Mouse (Mus musculus): ENCODE results near the gene Cx3cr1. TPM values are rescaled to one million over a fixed set of nuclear protein-coding genes. Genes with fewer than 3 reads are reported as not detected.
A peak's percentile ranks its signal among the peaks of the same experiment; 100 is the strongest.

Cx3cr1 gene
- polyA plus RNA-seq, 1 experiment from 2014 or later: 9.2 TPM

DNA sequence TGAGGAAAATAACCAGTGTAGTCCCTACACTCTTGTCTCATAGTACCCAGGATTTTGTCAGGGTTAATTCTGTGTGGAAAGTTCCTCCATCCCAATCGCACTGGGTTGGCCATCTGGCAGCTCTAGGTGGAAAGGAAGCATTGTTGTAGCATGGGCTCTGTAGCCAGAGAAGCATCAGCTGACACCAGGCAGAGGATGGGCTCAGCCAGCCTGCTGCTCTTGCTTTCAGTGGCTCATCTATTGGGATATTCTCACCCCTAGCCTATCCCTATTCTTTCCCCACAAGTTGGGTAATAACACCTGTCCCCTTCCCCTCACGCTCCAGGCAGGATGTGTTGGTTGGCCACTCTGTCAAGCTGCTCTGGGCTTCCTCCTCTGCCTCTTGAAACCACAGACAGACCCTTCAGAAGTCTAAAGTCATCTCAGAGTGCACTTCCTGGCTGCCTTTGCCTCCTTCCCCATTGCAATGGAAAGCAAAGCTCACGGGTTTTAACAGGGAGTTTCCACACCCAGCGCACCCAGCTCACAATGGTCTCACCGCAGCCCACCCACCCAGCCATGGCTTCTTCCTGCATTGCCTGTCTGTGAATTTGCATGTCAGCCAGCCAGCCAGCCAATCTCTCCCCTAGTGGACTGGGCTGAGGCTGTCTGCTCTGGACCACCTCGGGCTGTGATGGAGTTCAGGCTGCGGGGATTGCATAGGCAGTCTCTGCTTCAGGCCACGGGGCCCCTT, 15.0 kb downstream of the Cx3cr1 start:
- 45% methylated on average over 8 of the region's 8 CpGs for WGBS
- Histone ChIP-seq H3K9ac (no peak overlapping the region), H3K9me3 (no peaks in the 10 kb centered on the region), H3K4me2 (no peak overlapping the region), H3K27me3 (no peaks in the 10 kb centered on the region), H3K36me3 (no peaks in the 10 kb centered on the region), H3K4me3 (no peak overlapping the region), H3K4me1 (no peaks in the 10 kb centered on the region), H3K27ac (no peak overlapping the region)
- ATAC-seq (ENCODE audit: borderline replicate concordance, extremely low read depth, low FRiP score, low TSS enrichment): no peak

DNA sequence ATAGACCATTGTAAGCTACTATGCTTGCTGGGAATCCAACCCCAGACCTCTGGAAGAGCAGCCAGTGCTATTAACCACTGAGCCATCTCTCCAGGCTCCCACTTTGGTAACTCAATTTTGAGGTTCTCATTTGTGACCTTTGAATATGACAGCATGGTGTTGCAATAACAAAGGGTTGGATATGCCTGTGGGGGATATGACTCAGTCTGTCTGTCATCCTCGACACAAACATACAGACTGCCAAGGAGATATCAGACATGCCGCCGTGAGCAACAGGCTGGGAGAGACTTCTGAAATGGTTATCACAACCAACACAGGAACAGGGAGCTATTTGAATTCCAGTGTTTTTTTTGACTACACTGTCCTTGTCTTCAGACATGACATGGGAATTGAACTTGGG, 20.3 kb downstream of the Cx3cr1 start:
- no peak for ATAC-seq (ENCODE audit: borderline replicate concordance, extremely low read depth, low FRiP score, low TSS enrichment)
- H3K9me3 ChIP-seq: no peaks in the 10 kb centered on the region
- H3K36me3 ChIP-seq: no peaks in the 10 kb centered on the region
- H3K27ac ChIP-seq: no peak overlapping the region
- H3K4me1 ChIP-seq: no peaks in the 10 kb centered on the region
- no peaks in the 10 kb centered on the region for H3K27me3 ChIP-seq
- no peak overlapping the region for H3K4me3 ChIP-seq
- H3K9ac ChIP-seq: no peak overlapping the region
- 51% methylated on average over 3 of the region's 3 CpGs for WGBS
- H3K4me2 ChIP-seq: no peak overlapping the region

DNA sequence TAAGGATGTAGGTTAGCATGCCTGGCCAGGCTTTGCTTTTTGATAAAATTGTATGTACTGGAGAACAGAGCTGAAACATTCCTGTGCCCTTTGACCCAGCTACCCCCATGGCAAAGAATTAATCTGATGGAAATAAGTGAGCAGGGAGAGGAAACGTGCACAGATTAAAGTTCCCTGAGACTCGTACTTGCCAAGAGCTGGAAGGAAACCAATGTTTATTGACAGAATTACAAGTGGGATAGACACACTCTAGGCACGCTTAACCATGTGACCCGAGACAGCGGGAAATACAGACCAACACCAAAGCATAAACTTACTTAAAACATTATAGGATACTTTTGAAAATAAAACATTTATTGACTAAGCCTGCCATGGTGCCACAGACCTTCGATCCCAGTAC, 21.2 kb downstream of the Cx3cr1 start:
- H3K4me1 ChIP-seq: no peaks in the 10 kb centered on the region
- H3K9ac ChIP-seq: no peak overlapping the region
- no peaks in the 10 kb centered on the region for H3K9me3 ChIP-seq
- H3K4me3 ChIP-seq: no peak overlapping the region
- H3K27me3 ChIP-seq: no peaks in the 10 kb centered on the region
- ATAC-seq (ENCODE audit: borderline replicate concordance, extremely low read depth, low FRiP score, low TSS enrichment): no peak
- H3K27ac ChIP-seq: no peak overlapping the region
- H3K36me3 ChIP-seq: no peaks in the 10 kb centered on the region
- no peak overlapping the region for H3K4me2 ChIP-seq
- 41% methylated on average over 6 of the region's 6 CpGs for WGBS

DNA sequence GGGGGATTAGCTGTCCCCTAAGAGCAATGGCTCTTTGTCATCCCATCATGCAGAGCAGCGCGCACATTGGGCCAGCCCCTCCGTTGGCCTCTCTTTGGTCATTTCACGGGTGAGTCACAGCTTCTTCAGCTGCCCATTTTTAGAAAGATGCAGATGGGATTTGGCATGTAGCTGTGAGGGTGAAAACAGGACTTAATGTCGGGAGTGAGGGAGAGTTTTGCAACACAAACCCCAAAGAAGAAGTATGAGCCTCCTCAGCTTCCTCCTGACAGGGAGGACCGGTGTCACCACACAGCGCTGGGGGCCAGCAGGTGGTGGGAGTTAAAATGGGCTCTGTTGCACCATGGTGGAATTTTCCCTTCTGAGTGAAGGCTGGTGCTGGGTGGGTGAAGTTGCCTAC, 26.6 kb downstream of the Cx3cr1 start:
- Histone ChIP-seq H3K4me3 (no peak overlapping the region), H3K36me3 (no peaks in the 10 kb centered on the region), H3K4me1 (no peaks in the 10 kb centered on the region), H3K27me3 (no peaks in the 10 kb centered on the region), H3K4me2 (no peak overlapping the region), H3K9me3 (no peaks in the 10 kb centered on the region), H3K27ac (no peak overlapping the region), H3K9ac (no peak overlapping the region)
- ATAC-seq (ENCODE audit: borderline replicate concordance, extremely low read depth, low FRiP score, low TSS enrichment): no peak
- 73% methylated on average over 7 of the region's 7 CpGs for WGBS

DNA sequence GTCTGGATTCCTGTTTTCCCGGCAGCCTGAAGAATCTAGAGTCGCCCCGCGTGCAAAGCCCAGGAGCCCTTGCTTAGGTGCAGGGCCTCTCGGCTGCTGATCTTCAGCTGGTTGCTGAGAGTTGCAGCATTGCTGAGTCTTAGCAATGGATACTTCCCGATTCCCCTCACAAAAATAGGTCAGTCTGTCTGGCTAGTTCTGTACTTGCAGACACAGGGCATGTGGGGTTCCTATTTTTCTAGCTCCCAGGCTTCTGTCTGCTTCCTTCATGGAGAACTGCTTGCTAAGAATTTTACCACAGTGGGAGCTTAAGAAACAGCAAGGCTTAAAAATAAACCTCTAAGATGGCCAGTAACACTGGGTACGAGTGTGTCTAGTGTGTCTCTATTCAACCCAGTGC, 32.3 kb downstream of the Cx3cr1 start:
- WGBS: 70% methylated on average over 7 of the region's 7 CpGs
- no peak overlapping the region for H3K4me3 ChIP-seq
- H3K27ac ChIP-seq: no peak overlapping the region
- H3K36me3 ChIP-seq: no peaks in the 10 kb centered on the region
- H3K9ac ChIP-seq: no peak overlapping the region
- H3K4me2 ChIP-seq: no peak overlapping the region
- H3K27me3 ChIP-seq: no peaks in the 10 kb centered on the region
- no peaks in the 10 kb centered on the region for H3K4me1 ChIP-seq
- H3K9me3 ChIP-seq: no peaks in the 10 kb centered on the region
- no peak for ATAC-seq (ENCODE audit: borderline replicate concordance, extremely low read depth, low FRiP score, low TSS enrichment)

DNA sequence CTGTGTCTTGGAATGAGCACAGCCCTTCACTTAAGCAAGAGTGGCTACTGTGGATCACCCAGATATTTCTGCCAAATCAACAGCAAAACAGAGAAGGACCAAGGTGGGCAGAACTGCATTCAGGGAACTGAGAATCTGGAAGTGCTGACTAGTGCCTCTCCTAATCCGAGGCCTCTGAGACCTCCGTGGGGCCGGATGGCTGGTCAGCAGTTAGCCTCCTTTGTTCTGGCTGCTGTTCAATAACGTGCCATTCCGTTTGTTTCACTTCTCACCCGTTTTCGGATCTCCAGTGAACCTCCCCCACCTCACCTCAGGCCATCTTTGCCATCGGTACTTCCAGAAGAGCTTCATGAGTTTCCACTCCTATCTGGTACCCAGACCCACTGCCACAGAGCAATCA, 35.3 kb downstream of the Cx3cr1 start:
- no peak for ATAC-seq (ENCODE audit: borderline replicate concordance, extremely low read depth, low FRiP score, low TSS enrichment)
- Histone ChIP-seq H3K4me1 (no peaks in the 10 kb centered on the region), H3K4me3 (no peak overlapping the region), H3K27me3 (no peaks in the 10 kb centered on the region), H3K36me3 (no peaks in the 10 kb centered on the region), H3K4me2 (no peak overlapping the region), H3K27ac (no peak overlapping the region), H3K9me3 (no peaks in the 10 kb centered on the region), H3K9ac (no peak overlapping the region)
- 65% methylated on average over 8 of the region's 8 CpGs for WGBS

DNA sequence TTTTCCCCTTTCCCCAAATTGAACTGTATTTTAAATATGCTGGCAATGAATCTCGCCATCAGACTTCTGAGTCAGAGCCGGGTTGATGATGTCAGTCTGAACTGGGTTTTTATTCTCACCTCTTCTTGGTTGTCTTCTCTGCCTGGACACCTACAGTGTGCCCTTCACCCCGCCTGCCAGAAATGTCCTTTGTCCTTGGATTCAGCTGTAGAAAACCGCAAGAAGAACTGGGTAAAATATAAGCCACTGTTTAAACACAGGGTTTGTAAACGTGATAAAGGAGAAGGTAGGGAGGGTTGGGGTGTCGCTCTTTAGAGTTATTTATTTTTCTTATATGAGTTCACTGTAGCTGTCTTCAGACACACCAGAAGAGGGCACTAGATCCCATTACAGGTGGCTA, 37.0 kb downstream of the Cx3cr1 start:
- Histone ChIP-seq H3K27me3 (no peaks in the 10 kb centered on the region), H3K9me3 (no peaks in the 10 kb centered on the region), H3K36me3 (no peaks in the 10 kb centered on the region), H3K4me1 (no peaks in the 10 kb centered on the region), H3K4me2 (no peak overlapping the region), H3K4me3 (no peak overlapping the region), H3K9ac (no peak overlapping the region), H3K27ac (no peak overlapping the region)
- 57% methylated on average over 6 of the region's 6 CpGs for WGBS
- no peak for ATAC-seq (ENCODE audit: borderline replicate concordance, extremely low read depth, low FRiP score, low TSS enrichment)

DNA sequence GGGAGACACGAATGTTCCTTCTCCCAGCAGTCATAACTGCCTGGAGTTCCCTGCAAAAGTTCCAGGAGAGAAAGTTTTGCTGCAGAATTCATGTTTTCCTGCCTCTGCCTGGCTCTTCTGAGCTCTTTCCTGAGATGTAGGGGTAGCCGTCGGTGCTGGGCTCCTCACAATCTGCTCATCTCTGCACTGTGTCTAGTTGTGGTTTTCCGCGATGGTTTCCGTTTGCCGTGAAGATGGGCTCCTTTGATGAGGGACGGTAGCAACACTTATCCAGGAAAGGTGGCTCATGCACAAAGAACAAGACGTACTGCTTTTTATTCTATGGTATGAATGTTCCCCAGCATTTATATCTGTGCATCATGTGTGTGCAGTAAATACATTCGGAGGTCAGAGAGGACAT, 39.3 kb downstream of the Cx3cr1 start:
- no peaks in the 10 kb centered on the region for H3K9me3 ChIP-seq
- H3K4me3 ChIP-seq: no peak overlapping the region
- ATAC-seq (ENCODE audit: borderline replicate concordance, extremely low read depth, low FRiP score, low TSS enrichment): no peak
- no peak overlapping the region for H3K27ac ChIP-seq
- H3K9ac ChIP-seq: no peak overlapping the region
- 82% methylated on average over 10 of the region's 10 CpGs for WGBS
- no peaks in the 10 kb centered on the region for H3K27me3 ChIP-seq
- no peak overlapping the region for H3K4me2 ChIP-seq
- H3K4me1 ChIP-seq: peaks cover 7% of the 10 kb centered on the region; the same call in 1 of the 2 replicates
- no peaks in the 10 kb centered on the region for H3K36me3 ChIP-seq

DNA sequence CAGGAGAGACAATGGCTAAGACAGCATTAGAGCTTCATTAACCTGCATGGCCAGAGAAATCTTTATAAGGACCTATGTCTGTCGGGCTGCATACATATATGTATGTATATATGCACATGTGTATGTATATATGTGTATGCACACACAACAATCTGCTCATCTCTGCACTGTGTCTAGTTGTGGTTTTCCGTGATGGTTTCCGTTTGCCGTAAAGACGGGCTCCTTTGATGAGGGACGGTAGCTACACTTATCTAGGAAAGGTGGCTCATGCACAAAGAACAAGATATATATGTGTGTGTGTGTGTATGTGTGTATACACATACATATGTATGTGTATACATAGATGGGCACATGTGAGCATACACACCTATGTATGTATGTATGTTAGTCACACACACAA, 39.8 kb downstream of the Cx3cr1 start:
- no peaks in the 10 kb centered on the region for H3K27me3 ChIP-seq
- H3K9me3 ChIP-seq: no peaks in the 10 kb centered on the region
- H3K4me2 ChIP-seq: no peak overlapping the region
- no peaks in the 10 kb centered on the region for H3K36me3 ChIP-seq
- H3K27ac ChIP-seq: no peak overlapping the region
- H3K4me1 ChIP-seq: peaks cover 7% of the 10 kb centered on the region; the same call in 1 of the 2 replicates
- H3K4me3 ChIP-seq: no peak overlapping the region
- no peak for ATAC-seq (ENCODE audit: borderline replicate concordance, extremely low read depth, low FRiP score, low TSS enrichment)
- 90% methylated on average over 6 of the region's 6 CpGs for WGBS
- H3K9ac ChIP-seq: no peak overlapping the region

DNA sequence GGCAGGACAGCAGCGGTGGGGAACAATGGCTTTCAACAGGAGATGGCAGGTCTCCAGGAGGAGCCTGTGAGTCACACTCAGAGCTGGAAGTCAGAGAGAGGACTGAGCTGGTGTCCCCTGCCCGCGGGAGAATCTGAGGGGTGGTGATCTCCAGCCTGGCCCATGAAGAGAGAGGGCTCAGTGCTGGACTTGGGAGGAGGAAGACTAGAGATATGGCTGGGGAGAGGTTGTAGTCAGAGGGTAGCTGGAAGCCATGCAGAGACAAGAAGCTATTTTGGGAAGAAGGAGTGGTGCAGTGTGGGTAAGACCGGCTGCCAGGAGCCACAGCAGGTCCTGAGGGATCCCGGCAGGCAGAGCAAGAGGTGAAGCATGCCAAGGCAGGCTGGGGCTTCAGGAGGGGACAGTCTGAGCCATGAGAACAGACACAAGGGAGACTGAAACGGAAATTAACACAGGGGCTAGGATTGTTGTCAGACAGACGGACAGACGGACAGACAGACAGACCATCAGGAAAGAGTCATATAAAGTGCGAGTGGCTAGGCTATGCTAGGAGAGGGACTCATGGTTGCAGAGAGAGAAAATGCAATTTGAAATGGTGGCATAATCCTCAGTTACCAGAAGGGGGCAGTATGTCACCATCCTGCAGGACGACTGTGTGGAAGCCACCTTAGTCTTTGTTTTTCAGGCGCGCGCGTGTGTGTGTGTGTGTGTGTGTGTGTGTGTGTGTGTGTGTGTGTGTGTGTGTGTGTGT, 42.1 kb downstream of the Cx3cr1 start:
- H3K27ac ChIP-seq: no peak overlapping the region
- no peak overlapping the region for H3K4me2 ChIP-seq

DNA sequence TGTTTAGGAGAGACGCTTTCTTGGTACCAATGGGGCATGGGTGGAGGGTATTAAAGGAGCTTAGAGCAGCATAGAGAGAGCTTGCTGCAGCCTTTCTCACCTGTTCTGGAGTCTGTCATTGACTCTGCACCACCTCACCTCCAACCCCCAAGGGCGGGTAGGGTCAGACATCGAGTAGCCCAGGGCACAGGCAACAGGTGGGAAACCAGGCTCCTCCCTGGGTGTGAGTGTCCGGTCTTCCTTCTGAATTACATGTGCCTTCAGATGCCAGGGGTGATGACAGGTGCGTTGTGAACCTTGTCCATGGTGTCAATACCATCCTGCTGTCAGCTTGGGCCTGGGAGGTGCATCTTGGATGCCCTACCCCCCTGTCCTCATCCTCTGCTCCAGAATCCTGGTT, 45.1 kb downstream of the Cx3cr1 start:
- H3K27ac ChIP-seq: no peak overlapping the region
- WGBS: 76% methylated on average over 5 of the region's 5 CpGs
- no peak overlapping the region for H3K9ac ChIP-seq
- H3K4me1 ChIP-seq: peaks cover 18% of the 10 kb centered on the region
- H3K4me3 ChIP-seq: no peak overlapping the region
- ATAC-seq (ENCODE audit: borderline replicate concordance, extremely low read depth, low FRiP score, low TSS enrichment): no peak
- no peaks in the 10 kb centered on the region for H3K27me3 ChIP-seq
- no peaks in the 10 kb centered on the region for H3K36me3 ChIP-seq
- no peak overlapping the region for H3K4me2 ChIP-seq
- no peaks in the 10 kb centered on the region for H3K9me3 ChIP-seq

More for the DNA sequence above, 42.1 kb downstream of the Cx3cr1 start:
- Histone ChIP-seq H3K27me3 (no peaks in the 10 kb centered on the region), H3K4me3 (no peak overlapping the region), H3K9ac (no peak overlapping the region), H3K9me3 (no peaks in the 10 kb centered on the region), H3K36me3 (no peaks in the 10 kb centered on the region), H3K4me1 (peaks cover 7% of the 10 kb centered on the region; the same call in 1 of the 2 replicates)
- ATAC-seq (ENCODE audit: borderline replicate concordance, extremely low read depth, low FRiP score, low TSS enrichment): peak; percentile 20; the same call in 1 of the 2 replicates
- 17% methylated on average over 14 of the region's 14 CpGs for WGBS

DNA sequence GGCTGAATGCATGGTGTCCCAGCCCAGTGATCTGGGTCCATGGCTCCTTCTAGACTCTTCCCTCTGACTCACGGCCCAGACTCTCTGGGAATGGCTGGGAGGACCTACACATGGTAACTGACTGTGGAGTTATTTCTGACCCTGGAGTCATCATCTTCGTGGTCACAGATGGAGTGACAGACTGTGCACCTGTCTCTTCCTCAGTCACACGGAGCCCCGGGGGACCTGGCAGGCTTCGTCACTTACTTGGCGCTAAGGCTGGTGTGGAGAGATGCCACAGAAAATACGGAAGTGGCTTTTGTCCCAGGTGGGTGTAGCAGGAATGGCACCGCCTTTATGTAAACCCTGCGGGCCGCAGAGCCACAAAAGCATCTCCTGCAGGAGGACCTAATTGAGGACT, 45.5 kb downstream of the Cx3cr1 start:
- Histone ChIP-seq H3K27me3 (no peaks in the 10 kb centered on the region), H3K4me1 (peaks cover 18% of the 10 kb centered on the region), H3K9me3 (no peaks in the 10 kb centered on the region), H3K27ac (no peak overlapping the region), H3K4me3 (no peak overlapping the region), H3K9ac (no peak overlapping the region), H3K36me3 (no peaks in the 10 kb centered on the region), H3K4me2 (no peak overlapping the region)
- ATAC-seq (ENCODE audit: borderline replicate concordance, extremely low read depth, low FRiP score, low TSS enrichment): no peak
- WGBS: 73% methylated on average over 10 of the region's 10 CpGs
